Mouse (Mus musculus): ENCODE data around the gene Stox2. TPM values are rescaled to one million over a fixed set of nuclear protein-coding genes. Genes with fewer than 3 reads are reported as not detected.
"Not testable (repeated sequence)": the region's sequence is repeated elsewhere in the genome, so short reads cannot be mapped to it uniquely, and the experiment has no call there.

Stox2 gene
- polyA plus RNA-seq, 1 experiment from 2014 or later, result 41.2 TPM

- Histone ChIP-seq H3K9me3 (replicated peaks) (no peaks in the 10 kb centered on the region), H3K9ac (no peak overlapping the region), H3K4me3 (no peak overlapping the region), H3K27ac (no peak overlapping the region), H3K36me3 (no peaks in the 10 kb centered on the region), H3K4me2 (replicated peaks) (no peak overlapping the region), H3K27me3 (no peaks in the 10 kb centered on the region), H3K4me1 (0 out of 2 replicates have a peak, but pooled peaks cover 3% of the 10 kb centered on the region)
- 83% methylated on average over 6 of the region's 6 CpGs for WGBS
- no peak for ATAC-seq (ENCODE audit: low FRiP score)
Observed at GRCm38 (mm10) chr8:47437976-47438375, 8.2 kb downstream of the Stox2 start.

DNA sequence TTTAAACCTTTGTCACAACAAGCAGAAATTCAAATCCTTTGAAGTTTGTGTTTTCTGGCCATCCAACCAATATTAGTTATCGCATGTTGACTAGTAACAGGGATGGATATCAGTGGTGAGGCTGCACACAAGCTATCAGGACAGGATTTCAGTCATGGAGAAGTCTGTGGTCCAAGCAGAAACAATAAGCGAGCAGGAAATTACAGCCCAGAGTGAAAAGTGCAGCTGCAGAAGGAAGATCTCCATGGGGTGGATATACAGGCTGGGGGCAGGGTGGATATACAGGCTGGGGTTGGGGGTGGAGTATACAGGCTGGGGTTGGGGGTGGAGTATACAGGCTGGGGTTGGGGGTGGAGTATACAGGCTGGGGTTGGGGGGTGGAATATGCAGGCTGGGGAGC lies 10.3 kb downstream of the Stox2 start:
- 83% methylated on average over 2 of the region's 2 CpGs for WGBS
- H3K27ac ChIP-seq, result no peak overlapping the region
- no peak overlapping the region for H3K4me3 ChIP-seq
- H3K27me3 ChIP-seq, result no peaks in the 10 kb centered on the region
- no peak overlapping the region for H3K9ac ChIP-seq
- 0 out of 2 replicates have a peak, but pooled peaks cover 3% of the 10 kb centered on the region for H3K4me1 ChIP-seq
- ATAC-seq (ENCODE audit: low FRiP score), result no peak
- H3K36me3 ChIP-seq, result no peaks in the 10 kb centered on the region
- H3K4me2 ChIP-seq (replicated peaks), result no peak overlapping the region
- no peaks in the 10 kb centered on the region for H3K9me3 ChIP-seq (replicated peaks)

- WGBS, result 79% methylated on average over 4 of the region's 4 CpGs
- H3K9ac ChIP-seq, result no peak overlapping the region
- no peaks in the 10 kb centered on the region for H3K9me3 ChIP-seq (replicated peaks)
- H3K4me1 ChIP-seq, result 0 out of 2 replicates have a peak, but pooled peaks cover 3% of the 10 kb centered on the region
- no peak for ATAC-seq (ENCODE audit: low FRiP score)
- H3K4me2 ChIP-seq (replicated peaks), result no peak overlapping the region
- no peak overlapping the region for H3K27ac ChIP-seq
- H3K36me3 ChIP-seq, result no peaks in the 10 kb centered on the region
- no peaks in the 10 kb centered on the region for H3K27me3 ChIP-seq
- no peak overlapping the region for H3K4me3 ChIP-seq
Observed at GRCm38 (mm10) chr8:47435412-47435811, 10.8 kb downstream of the Stox2 start.

DNA sequence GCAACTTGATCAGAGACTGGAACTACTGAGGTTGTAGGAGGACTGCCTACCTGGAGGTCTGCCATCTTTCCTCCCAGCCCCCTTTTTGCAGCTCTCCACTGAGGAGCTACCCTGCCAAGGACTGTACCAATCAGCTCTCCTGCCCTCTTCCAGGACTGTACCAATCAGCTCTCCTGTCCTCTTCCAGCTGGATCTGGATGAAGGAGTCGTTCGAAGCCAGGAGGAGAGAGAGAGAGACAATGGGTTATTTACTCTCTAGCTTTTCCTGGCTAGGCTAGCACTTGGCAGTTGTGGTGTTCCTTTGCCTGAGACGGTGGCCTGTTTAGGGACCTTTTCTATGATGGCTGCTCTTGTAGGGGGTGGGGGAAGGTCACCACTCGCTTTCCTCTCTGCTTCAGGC lies 14.9 kb downstream of the Stox2 start:
- no peak overlapping the region for H3K27ac ChIP-seq
- no peak overlapping the region for H3K4me2 ChIP-seq (replicated peaks)
- 69% methylated on average over 4 of the region's 4 CpGs for WGBS
- no peak overlapping the region for H3K4me3 ChIP-seq
- no peak for ATAC-seq (ENCODE audit: low FRiP score)
- H3K9ac ChIP-seq, result no peak overlapping the region
- H3K36me3 ChIP-seq, result no peaks in the 10 kb centered on the region
- H3K27me3 ChIP-seq, result no peaks in the 10 kb centered on the region
- H3K4me1 ChIP-seq, result no peaks in the 10 kb centered on the region
- H3K9me3 ChIP-seq (replicated peaks), result no peaks in the 10 kb centered on the region

DNA sequence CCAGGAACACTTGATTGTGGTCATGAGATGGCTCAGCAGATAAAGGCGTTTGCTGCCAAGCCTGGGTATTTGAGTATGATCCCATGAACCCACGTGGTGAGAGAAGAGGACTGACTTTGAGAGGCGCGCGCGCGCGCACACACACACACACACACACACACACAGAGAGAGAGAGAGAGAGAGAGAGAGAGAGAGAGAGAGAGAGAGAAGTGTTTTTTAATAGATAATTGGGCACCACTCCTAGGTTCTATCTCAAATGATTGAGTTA lies 32.0 kb downstream of the Stox2 start:
- peak overlapping the region; percentile 98 for H3K4me2 ChIP-seq (replicated peaks)
- 4% methylated on average over 8 of the region's 8 CpGs for WGBS
- ATAC-seq (ENCODE audit: low FRiP score); H3K36me3 ChIP-seq; H3K9me3 ChIP-seq (replicated peaks); H3K27ac ChIP-seq; H3K9ac ChIP-seq: not testable (repeated sequence)
- peak overlapping the region; percentile 54; the same call in 1 of the 2 replicates for H3K4me3 ChIP-seq
- peaks cover 21% of the 10 kb centered on the region for H3K4me1 ChIP-seq
- H3K27me3 ChIP-seq, result peaks cover 64% of the 10 kb centered on the region

DNA sequence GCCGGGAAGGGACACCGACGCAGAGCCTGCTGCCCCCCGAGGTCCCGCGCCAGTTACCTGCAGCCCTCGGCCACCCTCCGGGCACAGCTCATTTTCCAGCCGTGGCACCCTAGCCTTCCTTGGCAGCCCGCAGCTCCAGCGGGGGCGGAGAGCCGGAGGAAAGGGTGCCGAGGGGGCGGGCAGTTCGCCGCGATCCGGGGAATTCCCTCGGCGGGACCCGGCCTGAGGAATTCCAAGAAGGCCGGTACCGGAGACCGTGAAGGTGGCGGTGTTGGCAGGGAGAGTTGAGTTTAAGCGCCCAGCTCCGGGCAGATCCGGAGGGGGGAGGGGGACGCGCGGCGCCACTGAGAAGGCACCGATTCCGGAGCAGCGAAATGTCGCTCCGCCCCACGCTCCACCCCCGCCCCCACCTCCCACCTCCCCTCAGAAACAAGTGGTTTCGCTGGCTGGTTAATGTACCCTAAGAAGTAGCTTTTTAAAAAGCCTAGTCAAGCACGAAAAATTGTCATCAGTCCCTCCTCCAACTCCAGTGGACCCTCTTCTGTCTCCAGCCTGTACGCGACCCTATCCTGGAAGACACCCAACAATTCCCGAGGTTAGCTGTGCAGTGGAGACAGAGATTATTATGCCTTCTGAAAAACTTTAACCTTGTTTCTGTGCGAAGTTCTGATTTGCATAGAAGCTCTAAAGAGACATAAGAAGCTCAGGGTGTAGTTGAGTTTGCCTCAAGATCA lies 32.5 kb downstream of the Stox2 start:
- ATAC-seq (ENCODE audit: low FRiP score), result peak; percentile 47
- Histone ChIP-seq H3K4me3 (peak overlapping the region; percentile 54), H3K9me3 (replicated peaks) (no peaks in the 10 kb centered on the region), H3K9ac (peak overlapping the region; percentile 51), H3K27ac (no peak overlapping the region), H3K4me1 (peaks cover 23% of the 10 kb centered on the region), H3K27me3 (peaks cover 69% of the 10 kb centered on the region), H3K4me2 (replicated peaks) (peak overlapping the region; percentile 98), H3K36me3 (no peaks in the 10 kb centered on the region)
- 1% methylated on average over 41 of the region's 46 CpGs for WGBS

DNA sequence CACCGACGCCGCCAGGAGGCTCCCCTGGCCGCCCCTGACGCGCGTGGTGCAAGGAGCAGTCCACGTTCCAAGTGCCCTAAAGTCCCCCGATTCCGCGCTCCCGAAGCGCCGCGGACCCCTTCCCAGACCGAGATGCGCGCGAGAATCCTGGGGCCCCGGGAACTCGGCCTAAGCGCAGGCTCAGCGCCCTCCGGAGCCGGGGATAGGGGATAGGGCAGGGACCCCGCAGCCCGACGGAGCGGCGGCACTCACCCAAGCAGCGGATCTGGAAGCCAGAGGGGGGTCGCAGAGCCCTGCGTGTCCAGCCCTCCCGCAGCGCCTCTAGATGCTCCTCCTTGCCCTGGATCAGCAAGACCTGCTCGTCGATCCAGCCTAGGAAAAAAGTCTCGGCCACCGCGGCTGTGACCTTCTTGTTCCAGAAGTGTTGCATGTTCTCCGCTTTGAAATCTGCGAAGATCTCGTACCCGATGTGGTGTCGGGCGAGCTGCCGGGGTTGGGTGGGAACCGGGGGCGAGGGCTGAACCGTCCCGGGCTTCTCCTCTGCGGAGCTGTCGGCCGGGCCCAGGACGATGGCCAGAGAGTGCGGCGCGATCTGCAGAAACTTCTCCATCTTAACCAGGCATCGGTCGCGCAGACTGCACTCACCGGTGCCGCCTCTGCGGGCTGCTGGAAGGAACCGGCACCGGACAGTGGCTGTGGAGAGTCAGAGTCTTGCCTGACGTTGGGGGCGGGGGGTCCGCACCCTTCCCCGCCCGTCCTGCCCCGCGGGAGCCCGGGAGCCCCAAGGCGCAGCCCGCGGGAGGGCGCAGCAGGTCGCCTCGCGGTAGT lies 33.3 kb downstream of the Stox2 start:
- H3K4me3 ChIP-seq, result peak overlapping the region; percentile 54
- H3K27me3 ChIP-seq, result peaks cover 72% of the 10 kb centered on the region
- peak overlapping the region; percentile 51 for H3K9ac ChIP-seq
- no peaks in the 10 kb centered on the region for H3K36me3 ChIP-seq
- H3K9me3 ChIP-seq (replicated peaks), result no peaks in the 10 kb centered on the region
- H3K27ac ChIP-seq, result no peak overlapping the region
- peak; percentile 72 for ATAC-seq (ENCODE audit: low FRiP score)
- H3K4me2 ChIP-seq (replicated peaks), result peak overlapping the region; percentile 98
- peaks cover 23% of the 10 kb centered on the region for H3K4me1 ChIP-seq
- 1% methylated on average over 81 of the region's 81 CpGs for WGBS

DNA sequence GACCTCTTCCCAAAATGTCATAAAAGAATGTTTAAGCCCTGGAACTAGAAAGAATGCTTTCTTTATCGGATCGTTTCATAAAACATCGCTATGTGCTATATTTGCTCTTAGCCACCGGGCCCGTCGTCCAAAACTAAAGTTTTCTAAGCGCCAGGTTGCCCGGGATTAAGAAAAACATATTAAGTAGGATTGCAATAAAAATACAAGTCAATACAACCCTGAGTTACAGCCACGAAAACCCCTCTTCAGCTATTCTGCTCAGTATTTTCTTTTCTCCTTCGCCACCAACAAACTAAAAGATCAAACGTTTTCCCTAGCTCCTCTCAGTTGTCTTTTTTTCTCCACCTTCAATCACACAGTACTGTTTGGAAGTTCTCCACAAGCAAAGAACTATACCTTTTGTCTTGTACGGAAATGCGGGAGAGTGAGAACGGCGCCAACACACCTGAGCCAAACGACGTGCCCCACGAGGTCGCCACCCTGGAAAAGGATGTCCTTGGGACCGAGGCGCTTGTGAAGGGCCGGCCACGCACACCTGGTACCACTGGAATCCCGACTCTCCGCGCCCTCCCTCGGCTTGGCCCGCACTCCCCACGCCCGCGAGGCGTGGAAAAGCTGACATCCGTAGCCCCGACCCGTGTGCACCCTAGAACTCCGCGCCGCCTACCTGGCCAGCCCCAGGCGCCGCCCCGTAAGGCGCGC lies 34.0 kb downstream of the Stox2 start:
- no peak overlapping the region for H3K27ac ChIP-seq
- H3K9ac ChIP-seq, result peak overlapping the region; percentile 6; the same call in 1 of the 2 replicates
- peak overlapping the region; percentile 54 for H3K4me3 ChIP-seq
- no peaks in the 10 kb centered on the region for H3K36me3 ChIP-seq
- WGBS, result under 1% methylated on average over 43 of the region's 43 CpGs
- peaks cover 77% of the 10 kb centered on the region for H3K27me3 ChIP-seq
- ATAC-seq (ENCODE audit: low FRiP score), result peak; percentile 35
- no peaks in the 10 kb centered on the region for H3K9me3 ChIP-seq (replicated peaks)
- H3K4me1 ChIP-seq, result peaks cover 23% of the 10 kb centered on the region
- peak overlapping the region; percentile 98 for H3K4me2 ChIP-seq (replicated peaks)

- no peaks in the 10 kb centered on the region for H3K9me3 ChIP-seq (replicated peaks)
- 3% methylated on average over 12 of the region's 12 CpGs for WGBS
- H3K27me3 ChIP-seq, result peaks cover 77% of the 10 kb centered on the region
- H3K4me2 ChIP-seq (replicated peaks), result no peak overlapping the region
- H3K9ac ChIP-seq, result no peak overlapping the region
- H3K4me3 ChIP-seq, result no peak overlapping the region
- no peak overlapping the region for H3K27ac ChIP-seq
- no peaks in the 10 kb centered on the region for H3K36me3 ChIP-seq
- ATAC-seq (ENCODE audit: low FRiP score), result no peak
- peaks cover 23% of the 10 kb centered on the region for H3K4me1 ChIP-seq
Observed at GRCm38 (mm10) chr8:47411321-47411720, 34.8 kb downstream of the Stox2 start.

- Histone ChIP-seq H3K27ac (no peak overlapping the region), H3K9me3 (replicated peaks) (no peaks in the 10 kb centered on the region), H3K4me1 (peaks cover 23% of the 10 kb centered on the region), H3K4me2 (replicated peaks) (0 out of 2 replicates have a peak overlapping the region, but pooled peaks have one; percentile 17), H3K9ac (no peak overlapping the region), H3K36me3 (no peaks in the 10 kb centered on the region), H3K4me3 (no peak overlapping the region), H3K27me3 (peaks cover 62% of the 10 kb centered on the region)
- WGBS, result 5% methylated on average over 8 of the region's 8 CpGs
- ATAC-seq (ENCODE audit: low FRiP score), result no peak
Observed at GRCm38 (mm10) chr8:47409061-47409460, 37.1 kb downstream of the Stox2 start.

- Histone ChIP-seq H3K4me1 (0 out of 2 replicates have a peak, but pooled peaks cover 4% of the 10 kb centered on the region), H3K27me3 (peaks cover 22% of the 10 kb centered on the region), H3K9me3 (replicated peaks) (no peaks in the 10 kb centered on the region), H3K36me3 (no peaks in the 10 kb centered on the region), H3K27ac (no peak overlapping the region), H3K9ac (no peak overlapping the region), H3K4me3 (no peak overlapping the region), H3K4me2 (replicated peaks) (no peak overlapping the region)
- WGBS, result 93% methylated on average over 1 of the region's 2 CpGs
- ATAC-seq (ENCODE audit: low FRiP score), result no peak
Observed at GRCm38 (mm10) chr8:47404852-47405251, 41.3 kb downstream of the Stox2 start.

DNA sequence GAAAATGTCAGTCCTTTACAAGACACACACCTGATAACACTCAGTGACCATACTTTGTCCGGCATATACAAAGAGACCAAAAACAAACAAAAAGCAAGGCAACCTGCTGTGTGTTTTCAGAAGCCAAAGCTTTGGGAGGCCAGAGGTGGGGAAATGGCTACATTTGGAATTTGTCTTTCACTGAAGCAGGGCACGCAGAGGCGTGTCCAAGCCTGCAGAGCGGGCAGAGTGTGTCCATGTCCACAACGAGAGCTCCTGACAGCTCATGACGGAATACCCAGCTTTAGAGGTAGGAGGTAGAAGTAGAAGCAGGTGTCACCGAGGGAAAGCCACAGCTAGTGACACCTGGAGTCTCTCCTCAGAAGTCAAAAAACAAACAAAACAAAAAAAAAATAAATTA lies 53.2 kb downstream of the Stox2 start:
- H3K27me3 ChIP-seq, result no peaks in the 10 kb centered on the region
- H3K4me2 ChIP-seq (replicated peaks), result no peak overlapping the region
- no peak overlapping the region for H3K9ac ChIP-seq
- no peaks in the 10 kb centered on the region for H3K4me1 ChIP-seq
- H3K9me3 ChIP-seq (replicated peaks), result no peaks in the 10 kb centered on the region
- no peaks in the 10 kb centered on the region for H3K36me3 ChIP-seq
- no peak overlapping the region for H3K4me3 ChIP-seq
- ATAC-seq (ENCODE audit: low FRiP score), result no peak
- no peak overlapping the region for H3K27ac ChIP-seq
- WGBS, result 47% methylated on average over 7 of the region's 7 CpGs

All from hindbrain, embryonic 12.5 days (tissue).